Mouse (Mus musculus): ENCODE data around the gene Gnl1.
"Not testable (repeated sequence)": the region's sequence is repeated elsewhere in the genome, so short reads cannot be mapped to it uniquely, and the experiment has no call there.

GRCm38 (mm10) chr17:36032351-36032875 lies 52.8 kb downstream of the Gnl1 start, which contains the start of gene H2-T23:
- not testable (repeated sequence) for TF ChIP-seq ETS1 (conservative IDR thresholded peaks at IDR 0.05; ENCODE audit: low read depth, low read length); JUN (IDR thresholded peaks at IDR 0.05; ENCODE audit: insufficient read depth, low read depth, low read length); ZC3H11A (IDR thresholded peaks at IDR 0.05; ENCODE audit: low read depth, low read length); CTCF (conservative IDR thresholded peaks at IDR 0.05 in 1 of 2, IDR thresholded peaks at IDR 0.05 in 1 of 2; ENCODE audit: low read depth in 2 of 2, low read length in 2 of 2); ZKSCAN1 (IDR thresholded peaks at IDR 0.05; ENCODE audit: borderline replicate concordance, low read depth, low read length)
- TF ChIP-seq CHD2 (IDR thresholded peaks at IDR 0.05; ENCODE audit: low read length) (peak; percentile 87), POLR2A (IDR thresholded peaks at IDR 0.05; ENCODE audit: low read depth, low read length) (peak; percentile 41; the same call in 1 of the 2 replicates)
